Mouse (Mus musculus) heart, embryonic 11.5 days (tissue): ENCODE results near the gene Gtf2b. TPM values are rescaled to one million over a fixed set of nuclear protein-coding genes. Genes with fewer than 3 reads are reported as not detected.

Experiments used
- ATAC-seq: fragments of 200-750 bp; cut with Nextera tagmentation; replicated peaks from 2 replicates; pipeline ENCODE4 v1.8.0; 2017; ENCODE audit warnings: moderate library complexity; ENCODE audit not compliant: insufficient number of reproducible peaks, low FRiP score, low TSS enrichment
- H3K27ac ChIP-seq: fragments of 300-500 bp; sonication (generic); 2 replicates; pipeline ENCODE4 v1.5.1; 2014; ENCODE audit warnings: mild to moderate bottlenecking, low read depth, low read length
- H3K27me3 ChIP-seq: fragments of 300-500 bp; sonication (generic); 2 replicates; pipeline ENCODE4 v1.6.1; 2014; ENCODE audit warnings: mild to moderate bottlenecking, low read length, mixed read lengths; ENCODE audit not compliant: control insufficient read depth, insufficient read depth
- H3K36me3 ChIP-seq: fragments of 300-500 bp; sonication (generic); 2 replicates; pipeline ENCODE4 v1.6.1; 2014; ENCODE audit warnings: mild to moderate bottlenecking, low read length, moderate library complexity, mixed read lengths; ENCODE audit not compliant: control insufficient read depth, insufficient read depth
- H3K4me1 ChIP-seq: fragments of 300-500 bp; sonication (generic); 2 replicates; pipeline ENCODE4 v1.6.1; 2014; ENCODE audit warnings: low read length; ENCODE audit not compliant: control insufficient read depth, insufficient read depth
- H3K4me2 ChIP-seq: fragments of 300-500 bp; sonication (generic); 2 replicates; pipeline ENCODE4 v1.6.1; 2014; ENCODE audit warnings: mild to moderate bottlenecking, moderate library complexity
- H3K4me3 ChIP-seq: fragments of 300-500 bp; sonication (generic); 2 replicates; pipeline ENCODE4 v1.5.1; 2014; ENCODE audit warnings: low read depth, low read length
- H3K9ac ChIP-seq: fragments of 300-500 bp; sonication (generic); 2 replicates; pipeline ENCODE4 v1.6.1; 2014; ENCODE audit warnings: mild to moderate bottlenecking, low read depth, low read length, moderate library complexity
- H3K9me3 ChIP-seq: fragments of 300-500 bp; sonication (generic); replicated peaks from 2 replicates; pipeline ENCODE4 v1.6.1; 2016; ENCODE audit warnings: low read length; ENCODE audit not compliant: control insufficient read depth
- WGBS: fragments of 180-500 bp; shearing (Covaris S2); extraction: QIAGEN DNeasy Blood & Tissue Kit; methylation state at CpG from one replicate; pipeline ENCODE4 v1.1.7; 2014; ENCODE audit not compliant: insufficient replicate concordance; 5-methylcytosine and 5-hydroxymethylcytosine counted together
- polyA plus RNA-seq: library from polyadenylated mRNA; unstranded; fragments of >200 nt; fragmentation: Nextera tagmentation; extraction: Ambion mirVana; gene quantifications from 2 replicates; pipeline ENCODE4 v1.2.1, GENCODE M21; 2014

Gtf2b gene
- polyA plus RNA-seq, 1 experiment from 2014 or later, result 61.4 TPM

DNA sequence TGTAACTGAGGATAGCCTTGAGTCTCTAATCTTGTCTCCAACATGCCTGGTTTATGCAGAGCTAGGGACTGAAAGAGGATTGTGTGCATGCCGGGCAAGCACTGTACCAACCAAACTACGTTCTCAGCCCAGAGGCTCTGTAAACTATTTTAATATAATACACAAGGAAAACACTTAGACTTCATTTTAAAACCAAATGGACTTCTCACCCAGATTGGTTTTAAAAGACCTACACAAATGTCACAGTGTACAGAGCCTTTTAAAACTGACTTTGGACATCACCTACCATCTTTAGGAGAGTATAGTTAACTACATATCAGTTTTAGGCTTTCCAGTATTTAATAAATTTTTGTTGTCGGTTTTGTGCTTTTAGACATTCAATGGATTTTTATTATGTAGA lies 68.1 kb downstream of the Gtf2b start:
- Histone ChIP-seq H3K27ac (no peak overlapping the region), H3K4me1 (no peaks in the 10 kb centered on the region; the same call in 1 of the 2 replicates), H3K27me3 (no peaks in the 10 kb centered on the region), H3K4me3 (no peak overlapping the region), H3K9me3 (no peaks in the 10 kb centered on the region), H3K36me3 (peaks cover 7% of the 10 kb centered on the region; the same call in 1 of the 2 replicates), H3K4me2 (no peak overlapping the region), H3K9ac (no peak overlapping the region)
- ATAC-seq, result no peak
- WGBS, result 92% methylated on average over 3 of the region's 3 CpGs

Other genes with a start within 250 kb of the Gtf2b start
- 0.94 and 1.1 TPM in 2 replicates for gene Gbp7, start 234.7 kb upstream of the Gtf2b start, polyA plus RNA-seq
- gene Gbp3, start 205.0 kb upstream of the Gtf2b start, polyA plus RNA-seq, result 0.65 and 0.79 TPM in 2 replicates
- not detected in 2 replicates for gene Gbp2b, start 170.2 kb upstream of the Gtf2b start, polyA plus RNA-seq
- gene Gbp2, start 144.4 kb upstream of the Gtf2b start, polyA plus RNA-seq, result 0.97 and 1.1 TPM in 2 replicates
- gene Kyat3, start 64.0 kb upstream of the Gtf2b start, polyA plus RNA-seq, result 9.5 and 11.3 TPM in 2 replicates
- gene Pkn2, start 117.0 kb downstream of the Gtf2b start, polyA plus RNA-seq, result 39.8 and 41.8 TPM in 2 replicates